Mouse (Mus musculus): Measurements from ENCODE around the gene Fam214b.
A peak's percentile ranks its signal among the peaks of the same experiment; 100 is the strongest.

Gene Fam214b

DNA sequence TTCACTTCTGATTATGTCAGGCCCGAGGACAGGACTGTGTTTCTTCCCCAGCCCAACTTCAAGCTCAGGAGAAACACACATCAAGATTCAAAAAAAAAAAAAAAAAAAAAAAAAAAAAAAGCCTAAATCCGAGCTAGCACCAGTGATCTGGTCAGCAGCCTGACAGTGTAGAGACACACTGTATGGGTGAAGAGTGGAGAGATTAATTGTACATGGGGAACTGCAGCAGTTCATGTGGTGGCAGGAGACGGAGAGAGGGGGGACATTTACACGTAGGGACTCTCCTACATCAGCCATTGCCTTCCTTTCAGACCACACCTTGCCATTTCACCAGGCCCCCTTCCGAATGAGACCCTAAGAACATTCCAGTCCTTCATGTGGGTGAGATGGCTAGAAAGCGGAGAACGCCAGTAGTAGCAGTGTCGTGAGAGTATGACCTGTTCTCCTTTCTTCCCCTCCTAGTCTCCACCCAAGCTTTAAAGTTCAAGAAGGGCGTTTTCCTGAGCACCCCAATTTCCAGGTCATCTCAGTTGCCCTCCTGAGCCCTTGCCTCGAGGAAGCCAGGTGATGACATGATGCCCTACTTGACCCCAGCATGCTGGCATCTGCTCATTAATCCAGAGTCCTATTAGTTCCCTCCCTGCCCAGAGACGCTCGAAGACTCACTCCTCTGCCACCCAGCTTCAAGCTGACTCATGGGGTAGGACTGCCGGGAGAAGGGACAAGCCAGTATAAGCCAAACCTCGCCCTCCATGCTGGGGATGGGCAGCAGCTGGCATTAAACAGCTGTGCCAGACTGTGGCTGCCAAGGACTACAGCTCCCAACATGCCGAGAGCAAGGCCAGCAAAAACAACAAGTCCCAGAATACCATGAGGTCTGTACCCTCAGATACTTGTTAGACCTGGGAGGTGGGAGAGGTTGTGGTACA, 7.2 kb downstream of the Fam214b start:
- no peak for DNase-seq (ENCODE audit: low read depth, low spot score)

GRCm38 (mm10) chr4:43037860-43038566, 8.0 kb downstream of the Fam214b start:
- no peak for DNase-seq (ENCODE audit: low read depth, low spot score)

DNA sequence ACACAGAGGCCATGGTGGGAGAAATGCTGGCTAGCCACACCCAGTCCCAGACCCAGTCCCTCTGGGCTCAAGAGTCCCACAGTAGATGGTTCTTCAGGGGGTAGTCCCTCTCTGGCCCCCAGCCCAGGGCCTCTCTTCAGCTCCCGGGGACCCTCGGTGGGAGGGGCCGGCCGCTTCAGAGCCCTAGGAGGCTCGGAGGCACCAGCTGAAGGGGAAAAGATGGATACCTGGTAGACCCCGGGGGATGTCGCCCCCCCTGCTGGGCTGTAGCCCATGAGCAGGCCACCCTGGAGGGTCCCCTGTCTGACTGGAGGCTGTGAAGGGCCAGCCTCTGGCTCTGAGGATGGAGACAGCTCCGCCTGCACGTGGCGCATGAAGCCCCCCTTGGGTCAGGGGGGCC, 9.7 kb downstream of the Fam214b start:
- no peak for DNase-seq (ENCODE audit: low read depth, low spot score)

- DNase-seq (ENCODE audit: low read depth, low spot score): no peak
These were observed 10.2 kb downstream of the Fam214b start for GRCm38 (mm10) chr4:43035851-43036250.

DNA sequence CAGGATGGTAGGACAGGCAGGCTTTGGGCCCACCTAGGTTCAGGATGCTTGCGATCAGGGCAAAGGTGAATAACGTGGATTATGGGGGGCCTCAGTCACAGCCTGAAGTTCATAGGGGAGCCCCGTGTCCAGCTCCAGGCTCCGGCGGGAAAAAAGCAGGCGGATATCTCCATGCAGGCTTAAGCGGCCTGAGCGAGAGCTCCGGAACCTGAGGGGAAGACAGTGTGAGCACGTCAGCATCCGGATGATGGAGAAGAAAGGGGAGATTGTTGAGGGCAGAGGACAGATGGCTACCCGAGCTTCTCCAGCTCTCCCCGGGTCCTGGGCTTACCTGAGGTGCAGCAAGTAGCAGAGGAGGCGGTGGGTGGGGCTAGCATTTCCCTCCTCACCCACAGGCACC, 12.5 kb downstream of the Fam214b start:
- no peak for DNase-seq (ENCODE audit: low read depth, low spot score)

DNA sequence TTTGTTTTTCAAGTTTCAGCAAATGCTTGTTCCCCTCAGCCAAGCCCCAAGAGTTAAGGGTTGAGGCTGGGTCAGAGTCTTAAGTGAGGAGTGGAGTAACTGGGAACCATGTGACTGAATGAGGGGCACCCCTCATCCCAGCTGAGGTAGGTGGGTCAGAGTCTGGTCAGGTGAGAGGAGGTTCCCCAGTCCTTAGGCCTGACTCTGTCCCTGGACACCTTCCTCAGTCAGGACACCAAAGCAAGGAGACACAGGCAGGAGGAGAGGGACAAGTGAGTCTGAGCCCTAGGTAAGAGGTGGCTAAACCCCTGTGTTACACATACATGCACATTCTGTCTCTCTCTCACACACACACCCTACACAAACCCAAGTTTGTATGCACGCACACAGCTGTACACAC, 13.5 kb downstream of the Fam214b start:
- DNase-seq (ENCODE audit: low read depth, low spot score): no peak

DNA sequence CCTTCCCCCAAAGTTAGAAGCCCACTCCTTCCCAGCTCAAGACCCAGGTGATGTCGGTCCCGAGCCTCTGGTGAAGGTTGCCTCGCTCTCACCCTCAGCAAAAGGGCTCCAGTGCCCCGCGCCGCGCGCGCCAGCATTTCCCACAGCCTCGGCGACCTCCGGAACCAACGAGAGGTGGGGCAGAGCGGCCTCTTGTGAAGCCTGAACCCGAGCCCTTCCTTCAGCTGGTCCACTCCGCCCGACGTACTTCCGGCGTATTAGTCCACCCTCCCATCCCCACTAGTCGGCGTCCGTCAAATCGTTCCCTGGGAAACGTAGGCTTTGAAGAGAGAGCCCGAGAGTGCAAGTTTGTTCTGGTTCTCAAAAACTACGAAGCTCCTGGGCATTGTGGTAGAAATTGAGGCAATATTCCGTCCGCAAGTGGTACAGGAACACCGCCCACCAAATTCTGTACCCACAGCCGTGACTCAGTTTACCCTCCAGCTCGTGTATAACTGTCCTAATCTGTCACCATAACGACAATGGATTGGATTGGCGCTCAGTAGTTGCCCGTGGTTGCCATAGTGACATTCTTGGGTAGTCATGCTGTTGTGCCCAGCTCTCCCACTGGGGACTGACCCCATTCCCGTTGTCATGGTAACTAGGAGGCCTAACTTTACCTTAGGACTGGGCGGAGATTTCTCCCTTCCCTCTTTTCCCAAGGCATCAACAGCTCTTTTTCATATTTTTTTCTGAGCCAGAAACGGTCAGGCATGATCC, 14.6 kb downstream of the Fam214b start, which contains the start of gene Stoml2:
Gene Stoml2, minus strand, starts transcription at position 474 of the 759 bp plus-strand sequence.
- DNase-seq (ENCODE audit: low read depth, low spot score): peak; percentile 91

DNA sequence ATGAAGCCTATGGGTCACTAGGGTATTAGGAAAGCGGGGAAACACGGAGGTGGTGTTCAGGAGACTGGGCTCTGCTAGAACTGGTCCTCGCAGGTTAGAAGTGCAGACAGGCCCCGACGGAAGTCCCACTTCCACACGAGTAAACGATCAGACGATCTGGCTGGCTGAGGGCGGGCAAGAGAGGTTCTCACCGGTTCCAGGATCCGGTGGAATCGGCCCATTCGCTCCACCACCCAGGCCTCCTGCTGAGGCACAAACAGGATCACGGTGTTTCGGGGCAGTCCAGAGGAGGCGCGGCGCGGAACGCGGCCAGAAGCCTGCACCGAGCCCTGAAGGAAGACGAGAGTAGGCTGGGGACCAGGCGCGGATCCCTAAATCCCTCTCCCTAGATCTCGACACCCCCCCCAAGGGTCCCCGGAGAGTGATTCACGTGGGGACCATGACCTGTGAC, 15.2 kb downstream of the Fam214b start:
- DNase-seq (ENCODE audit: low read depth, low spot score): no peak

DNA sequence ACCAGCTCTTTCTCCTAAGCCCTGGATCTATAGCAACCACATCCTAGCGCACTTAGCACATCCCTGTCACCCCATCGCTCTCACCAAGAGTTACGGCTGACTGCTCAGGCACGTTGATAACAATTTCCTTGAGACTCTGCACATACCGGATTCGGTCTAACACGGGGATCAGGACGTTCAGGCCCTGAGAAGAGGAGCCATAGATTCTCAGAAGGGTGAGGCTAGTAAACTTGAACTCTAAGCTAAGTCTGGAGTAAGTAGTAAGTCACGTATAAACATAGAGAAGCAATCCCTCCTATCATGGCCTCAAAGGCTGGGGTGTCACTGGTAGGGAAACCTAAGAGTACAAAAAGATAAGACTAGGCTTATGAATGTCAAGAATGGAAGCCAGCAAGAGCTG, 15.7 kb downstream of the Fam214b start:
- no peak for DNase-seq (ENCODE audit: low read depth, low spot score)

DNA sequence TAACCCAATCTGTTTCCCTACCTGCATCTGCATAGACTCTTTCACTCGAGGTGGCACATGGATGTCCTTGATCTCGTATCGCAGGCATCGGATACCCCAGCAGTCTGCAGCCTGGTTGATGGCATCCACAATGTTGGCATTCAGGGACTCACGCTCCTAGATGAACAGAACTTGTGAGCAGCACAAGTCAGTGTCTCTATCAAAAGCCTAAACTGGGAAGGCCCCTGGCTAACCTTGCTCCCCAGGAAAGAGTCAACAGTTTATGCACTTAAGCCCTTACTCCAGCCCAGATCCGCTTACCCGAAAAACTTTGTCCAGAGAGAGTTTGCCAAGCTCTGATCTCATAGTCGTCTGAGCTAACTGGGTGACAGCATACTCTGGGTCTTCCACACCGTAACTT, 16.3 kb downstream of the Fam214b start:
- DNase-seq (ENCODE audit: low read depth, low spot score): no peak

- DNase-seq (ENCODE audit: low read depth, low spot score): no peak
These were observed 16.9 kb downstream of the Fam214b start for GRCm38 (mm10) chr4:43029121-43029520.

- DNase-seq (ENCODE audit: low read depth, low spot score): peak; percentile 90
These were observed 20.7 kb downstream of the Fam214b start, which contains the start of gene Pigo for GRCm38 (mm10) chr4:43025084-43025960. Gene Pigo (minus strand): TSS chr4:43025819.

DNA sequence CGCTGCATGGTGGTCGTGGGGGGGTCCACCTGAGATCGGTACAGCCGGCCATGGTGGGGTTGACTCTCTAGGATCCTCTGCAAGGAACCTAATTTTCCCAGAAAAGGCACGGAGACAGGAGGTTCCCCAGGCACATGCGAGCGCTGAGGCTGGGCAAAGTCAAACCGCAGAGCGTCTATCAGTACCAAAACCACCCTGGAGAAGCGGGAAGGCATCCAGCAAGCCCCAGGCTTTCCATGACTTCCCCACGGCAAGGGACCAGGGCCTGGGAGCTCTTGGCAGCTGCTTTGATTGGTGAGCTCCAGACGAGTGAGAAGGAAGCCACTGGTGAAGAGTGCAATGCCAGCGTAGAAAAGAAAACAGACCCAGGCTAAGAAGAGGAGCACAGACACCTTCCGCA, 21.3 kb downstream of the Fam214b start:
- DNase-seq (ENCODE audit: low read depth, low spot score): no peak

- DNase-seq (ENCODE audit: low read depth, low spot score): no peak
These were observed 24.7 kb downstream of the Fam214b start for GRCm38 (mm10) chr4:43021341-43021740.

- DNase-seq (ENCODE audit: low read depth, low spot score): no peak
These were observed 25.1 kb downstream of the Fam214b start for GRCm38 (mm10) chr4:43020876-43021275.

DNA sequence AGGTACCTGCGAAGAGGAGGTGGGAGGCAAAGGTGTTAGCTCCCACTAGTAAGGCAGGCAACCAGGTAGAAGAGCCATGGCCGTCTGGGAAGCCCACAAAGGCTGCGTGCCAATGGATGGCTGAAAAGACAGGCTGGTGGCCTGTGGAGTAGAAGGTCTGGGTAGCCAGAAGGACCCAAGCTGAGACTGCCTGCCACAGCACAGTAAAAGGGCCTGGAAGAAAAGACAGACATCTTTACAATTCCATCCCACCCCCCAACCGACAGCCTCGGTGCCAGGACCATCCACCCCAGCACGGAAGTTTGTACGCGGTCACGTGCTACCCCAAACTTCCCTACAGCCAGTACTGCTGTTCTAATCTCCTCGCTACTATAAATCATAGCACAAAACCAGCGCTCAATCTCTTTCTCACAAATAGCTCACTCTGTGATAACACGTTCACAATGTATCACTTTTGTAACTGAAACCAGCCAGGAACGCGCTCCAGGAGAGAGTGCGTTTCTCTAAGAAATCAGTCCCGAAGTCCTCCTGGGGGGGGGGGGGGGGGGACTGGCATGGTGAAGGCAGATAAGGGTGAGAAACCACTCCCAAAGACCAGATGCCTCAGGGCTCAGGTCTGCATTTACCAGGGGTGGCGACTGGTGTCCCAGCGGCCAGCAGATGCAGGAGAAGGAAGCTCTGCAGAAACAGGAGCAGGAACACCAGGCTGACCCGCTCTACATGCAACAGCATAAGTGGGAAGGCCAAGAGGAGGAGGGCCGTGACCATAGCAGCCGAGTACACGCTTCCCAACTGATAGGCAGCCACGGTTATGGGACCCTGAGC, 26.2 kb downstream of the Fam214b start:
- no peak for DNase-seq (ENCODE audit: low read depth, low spot score)

- DNase-seq (ENCODE audit: low read depth, low spot score): no peak
These were observed 26.8 kb downstream of the Fam214b start for GRCm38 (mm10) chr4:43019176-43019575.

- DNase-seq (ENCODE audit: low read depth, low spot score): no peak
These were observed 27.9 kb downstream of the Fam214b start for GRCm38 (mm10) chr4:43018156-43018555.

DNA sequence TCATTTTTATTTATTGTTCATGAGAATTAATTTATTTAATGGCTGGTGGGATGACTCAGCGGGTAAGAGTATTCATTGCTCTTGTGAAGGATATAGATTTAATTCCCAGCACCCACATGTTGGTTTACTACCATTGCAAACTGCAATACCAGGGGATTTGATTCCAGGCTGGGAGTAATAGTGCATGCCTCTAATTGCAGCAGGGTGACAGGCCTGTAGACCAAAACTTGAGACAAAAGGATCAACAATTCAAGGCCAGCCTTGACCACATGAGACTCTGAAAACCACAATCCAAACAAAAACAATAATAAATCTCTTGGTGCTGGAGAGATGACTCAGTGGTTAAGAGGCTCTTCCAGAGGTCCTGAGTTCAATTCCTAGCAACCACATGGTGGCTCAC, 33.9 kb downstream of the Fam214b start:
- no peak for DNase-seq (ENCODE audit: low read depth, low spot score)
